41 mouse cellular contexts compared by ENCODE assay signal in the genomic region with DNA sequence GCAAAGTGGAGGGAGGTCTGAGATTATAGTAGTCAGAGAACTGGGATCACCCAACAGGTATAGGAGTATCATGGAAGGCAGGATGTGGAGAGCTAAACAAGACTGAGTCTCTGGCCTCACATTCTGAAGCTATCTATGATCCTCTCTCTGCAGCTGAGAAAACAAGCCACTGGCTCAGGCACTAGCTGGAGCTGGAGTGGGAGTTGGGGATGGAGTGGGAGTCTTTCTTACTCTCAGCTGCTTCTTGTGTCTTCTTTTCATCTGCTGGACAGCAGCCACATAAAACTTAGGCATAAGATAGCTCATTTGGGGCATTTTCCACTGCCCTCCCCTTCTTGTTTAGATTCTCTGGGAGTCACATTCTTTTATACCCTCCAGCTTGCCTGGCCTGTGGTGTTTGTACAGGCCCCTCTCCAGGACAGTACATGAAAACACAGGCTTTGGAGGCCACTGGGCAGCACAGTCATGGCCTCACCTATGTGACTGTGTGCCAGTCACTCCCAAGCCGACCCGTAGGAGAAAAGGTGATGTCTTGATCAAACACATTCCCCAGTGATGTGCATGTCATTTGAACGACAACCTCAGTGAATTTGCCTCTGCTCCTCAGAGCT. TPM values are rescaled to one million over a fixed set of nuclear protein-coding genes. Genes with fewer than 3 reads are reported as not detected.
DNase-seq lines count a peak whose midpoint lies in the region; ATAC-seq and TF ChIP-seq lines count a peak whose summit lies in the region.
"Had no signal": no experiment of that assay in that cellular context is flagged by ENCODE, and none has a peak within 500 bp of the region (broad histone marks: within the 10 kb centered on the region; RNA-seq: fewer than 3 reads in every experiment).

No protein-coding gene starts in this region.

- H3K4me1 ChIP-seq in embryonic facial prominence, embryonic 14.5 days (ENCODE audit: control insufficient read depth, insufficient read depth, low read length) = no peaks in the 10 kb centered on the region
- 0 out of 2 replicates have a peak, but pooled peaks cover 3% of the 10 kb centered on the region for H3K4me1 ChIP-seq in embryonic facial prominence, embryonic 10.5 days
- no peaks in the 10 kb centered on the region for H3K4me1 ChIP-seq in hindbrain, postnatal 0 days (ENCODE audit: insufficient read depth, low read length)
- no peaks in the 10 kb centered on the region for H3K4me1 ChIP-seq in hindbrain, embryonic 16.5 days (ENCODE audit: control insufficient read depth, insufficient read depth, low read depth, low read length)
- no peaks in the 10 kb centered on the region for H3K4me1 ChIP-seq in kidney, adult 2 months (ENCODE audit: control insufficient read depth, insufficient read depth, low read length)
- H3K4me1 ChIP-seq: embryonic facial prominence, embryonic 12.5 days; forebrain, embryonic 10.5 days; forebrain, embryonic 15.5 days; limb, embryonic 13.5 days; megakaryocyte, embryonic 14.5 days; midbrain, embryonic 13.5 days had no signal

- no peak overlapping the region for H3K27ac ChIP-seq in embryonic facial prominence, embryonic 14.5 days (replicated peaks; ENCODE audit: low read depth, low read length)
- no peak overlapping the region for H3K27ac ChIP-seq in embryonic facial prominence, embryonic 10.5 days (replicated peaks)
- no peak overlapping the region for H3K27ac ChIP-seq in hindbrain, postnatal 0 days
- H3K27ac ChIP-seq in hindbrain, embryonic 16.5 days (ENCODE audit: low read depth, low read length) = no peak overlapping the region
- H3K27ac ChIP-seq in kidney, adult 2 months (ENCODE audit: insufficient read depth, low read depth, low read length) = no peak overlapping the region
- H3K27ac ChIP-seq: embryonic facial prominence, embryonic 12.5 days; forebrain, embryonic 10.5 days; forebrain, embryonic 15.5 days; heart, adult 2 months; hindbrain, embryonic 14.5 days; left cerebral cortex, adult 2 months; limb, embryonic 13.5 days; midbrain, embryonic 13.5 days; stomach, postnatal 0 days had no signal

- no peaks in the 10 kb centered on the region for H3K36me3 ChIP-seq in embryonic facial prominence, embryonic 14.5 days (ENCODE audit: control insufficient read depth, insufficient read depth, low read length)
- H3K36me3 ChIP-seq in embryonic facial prominence, embryonic 10.5 days (replicated peaks) = no peaks in the 10 kb centered on the region
- no peaks in the 10 kb centered on the region for H3K36me3 ChIP-seq in hindbrain, postnatal 0 days (ENCODE audit: insufficient read depth, low read length)
- H3K36me3 ChIP-seq in hindbrain, embryonic 16.5 days (ENCODE audit: control insufficient read depth, insufficient read depth, low read length) = no peaks in the 10 kb centered on the region
- H3K36me3 ChIP-seq in kidney, adult 2 months (ENCODE audit: control insufficient read depth, insufficient read depth, low read length) = no peaks in the 10 kb centered on the region
- H3K36me3 ChIP-seq: embryonic facial prominence, embryonic 12.5 days; forebrain, embryonic 10.5 days; forebrain, embryonic 15.5 days; limb, embryonic 13.5 days; midbrain, embryonic 13.5 days had no signal

- peak; percentile 27 for DNase-seq in embryonic facial prominence, embryonic 14.5 days (ENCODE audit: low spot score)
- DNase-seq in embryonic facial prominence, embryonic 10.5 days (ENCODE audit: low spot score) = no peak
- DNase-seq in hindbrain, postnatal 0 days (ENCODE audit: low spot score) = peak; percentile 8
- DNase-seq in kidney, postnatal 4 days = peak; percentile 28 to 56
- DNase-seq in kidney, adult 2 months = no peak
- DNase-seq in right cerebral cortex, adult 2 months (ENCODE audit: low spot score in 2 of 2) = peak; percentile 34 to 35
- DNase-seq in right cerebral cortex, postnatal 10 days (ENCODE audit: low spot score in 2 of 2) = no peak
- DNase-seq: adrenal gland, adult 2 months; adrenal gland, postnatal 36 days; cerebellum, adult 8-10 months; cerebellum, postnatal 36 days; heart, adult 2 months; kidney, adult 18-20 months; lung, postnatal 4 days; right cerebral cortex, postnatal 4 days; thymus, adult 2 months; thymus, postnatal 4 days had no signal

- TF ChIP-seq POLR2A in kidney, adult 2 months (IDR thresholded peaks at IDR 0.05; ENCODE audit: low read depth, low read length) = no peak

- ATAC-seq in embryonic facial prominence, embryonic 14.5 days (ENCODE audit: low read depth) = no peak
- ATAC-seq in hindbrain, postnatal 0 days = no peak
- no peak for ATAC-seq in hindbrain, embryonic 16.5 days
- ATAC-seq: activated CD4-positive, CD25-positive, alpha-beta regulatory T cell, adult 4 months; forebrain, embryonic 15.5 days; lung, postnatal 0 days; midbrain, embryonic 13.5 days had no signal

- no peak overlapping the region for H3K4me2 ChIP-seq in embryonic facial prominence, embryonic 14.5 days (ENCODE audit: low read depth, low read length)
- no peak overlapping the region for H3K4me2 ChIP-seq in hindbrain, postnatal 0 days (ENCODE audit: low read depth, low read length)
- H3K4me2 ChIP-seq in hindbrain, embryonic 16.5 days (ENCODE audit: low read length) = no peak overlapping the region
- H3K4me2 ChIP-seq: embryonic facial prominence, embryonic 12.5 days; forebrain, embryonic 15.5 days; hindbrain, embryonic 14.5 days; limb, embryonic 13.5 days; liver, embryonic 11.5 days; midbrain, embryonic 13.5 days had no signal

- no peaks in the 10 kb centered on the region for H3K9me3 ChIP-seq in embryonic facial prominence, embryonic 14.5 days (ENCODE audit: control insufficient read depth, low read length)
- peaks cover under 1% of the 10 kb centered on the region for H3K9me3 ChIP-seq in embryonic facial prominence, embryonic 10.5 days
- no peaks in the 10 kb centered on the region for H3K9me3 ChIP-seq in hindbrain, postnatal 0 days (ENCODE audit: low read length)
- H3K9me3 ChIP-seq in hindbrain, embryonic 16.5 days (ENCODE audit: control insufficient read depth, low read length) = no peaks in the 10 kb centered on the region
- H3K9me3 ChIP-seq: embryonic facial prominence, embryonic 12.5 days; forebrain, embryonic 10.5 days; megakaryocyte, embryonic 14.5 days had no signal

- H3K4me3 ChIP-seq in embryonic facial prominence, embryonic 14.5 days (ENCODE audit: low read depth, low read length) = no peak overlapping the region
- H3K4me3 ChIP-seq in embryonic facial prominence, embryonic 10.5 days = no peak overlapping the region
- H3K4me3 ChIP-seq in hindbrain, postnatal 0 days (ENCODE audit: low read length) = no peak overlapping the region
- no peak overlapping the region for H3K4me3 ChIP-seq in hindbrain, embryonic 16.5 days (ENCODE audit: low read length)
- no peak overlapping the region for H3K4me3 ChIP-seq in kidney, adult 2 months (ENCODE audit: insufficient read depth, low read depth, low read length)
- H3K4me3 ChIP-seq: embryonic facial prominence, embryonic 12.5 days; forebrain, embryonic 10.5 days; forebrain, embryonic 15.5 days; heart, adult 2 months; left cerebral cortex, adult 2 months; limb, embryonic 13.5 days; megakaryocyte, embryonic 14.5 days; midbrain, embryonic 13.5 days had no signal

- WGBS in embryonic facial prominence, embryonic 14.5 days = 79% methylated on average over 3 of the region's 3 CpGs
- 82% methylated on average over 3 of the region's 3 CpGs for WGBS in embryonic facial prominence, embryonic 10.5 days
- 72% methylated on average over 3 of the region's 3 CpGs for WGBS in hindbrain, postnatal 0 days
- WGBS in hindbrain, embryonic 16.5 days = 87% methylated on average over 3 of the region's 3 CpGs
- 35% methylated on average over 3 of the region's 3 CpGs for WGBS in kidney, adult 2 months

- H3K27me3 ChIP-seq in embryonic facial prominence, embryonic 14.5 days (replicated peaks; ENCODE audit: control insufficient read depth, insufficient read depth, low read length) = no peaks in the 10 kb centered on the region
- H3K27me3 ChIP-seq in embryonic facial prominence, embryonic 10.5 days (replicated peaks; ENCODE audit: low read depth, poor library complexity, severe bottlenecking) = no peaks in the 10 kb centered on the region
- H3K27me3 ChIP-seq in hindbrain, postnatal 0 days (ENCODE audit: insufficient read depth, low read length) = no peaks in the 10 kb centered on the region
- H3K27me3 ChIP-seq in hindbrain, embryonic 16.5 days (replicated peaks; ENCODE audit: control insufficient read depth, insufficient read depth, low read length) = no peaks in the 10 kb centered on the region; the same call in 1 of the 2 replicates
- H3K27me3 ChIP-seq in kidney, adult 2 months (replicated peaks; ENCODE audit: control insufficient read depth, insufficient read depth, low read length) = no peaks in the 10 kb centered on the region
- H3K27me3 ChIP-seq: embryonic facial prominence, embryonic 12.5 days; forebrain, embryonic 15.5 days; limb, embryonic 13.5 days; midbrain, embryonic 13.5 days had no signal

- TF ChIP-seq CTCF in hindbrain, postnatal 0 days (IDR thresholded peaks at IDR 0.05; ENCODE audit: low read depth) = no peak
- TF ChIP-seq CTCF in kidney, adult 2 months (conservative IDR thresholded peaks at IDR 0.05; ENCODE audit: insufficient read depth, insufficient read length, low read depth, low read length) = no peak

- H3K9ac ChIP-seq in embryonic facial prominence, embryonic 14.5 days (ENCODE audit: low read depth, low read length) = no peak overlapping the region
- H3K9ac ChIP-seq in hindbrain, postnatal 0 days (replicated peaks; ENCODE audit: low read length) = no peak overlapping the region
- no peak overlapping the region for H3K9ac ChIP-seq in hindbrain, embryonic 16.5 days (ENCODE audit: low read depth, low read length)
- H3K9ac ChIP-seq: embryonic facial prominence, embryonic 12.5 days; forebrain, embryonic 15.5 days; hindbrain, embryonic 14.5 days; limb, embryonic 13.5 days; midbrain, embryonic 13.5 days had no signal

RNA-seq across cellular contexts. Expression of a gene that starts 9.3 kb away (rescaled TPM):
- polyA plus RNA-seq in embryonic facial prominence, embryonic 14.5 days (2014; fragmentation: Nextera tagmentation; extraction: Ambion mirVana) = 5.6 and 5.8 TPM in 2 replicates
- 0.79 and 1.1 TPM in 2 replicates for polyA plus RNA-seq in embryonic facial prominence, embryonic 10.5 days (2016; fragmentation: Nextera tagmentation; extraction: Ambion mirVana)
- total RNA-seq in hindbrain, postnatal 0 days (2014; rRNA removed) = 0.90 and 4.8 TPM in 2 replicates
- polyA plus RNA-seq in hindbrain, postnatal 0 days (2015; fragmentation: Nextera tagmentation; extraction: Ambion mirVana) = 0.64 and 0.83 TPM in 2 replicates
- 0.16 and 0.30 TPM in 2 replicates for polyA plus RNA-seq in hindbrain, embryonic 16.5 days (2015; fragmentation: Nextera tagmentation; extraction: Ambion mirVana)
- 30.3 and 44.7 TPM in 2 replicates for polyA plus RNA-seq in kidney, adult 2 months (2012; rRNA removed)
- total RNA-seq: adrenal gland, postnatal 36 days; CH12.LX; gastrocnemius, adult 8-10 months; heart, adult 2 months; hematopoietic stem cell, adult 5-6 weeks; monocyte, adult 5-6 weeks had no signal
- polyA plus RNA-seq: activated CD4-positive, CD25-positive, alpha-beta regulatory T cell, adult 4 months; C2C12; hindbrain, embryonic 14.5 days; midbrain, embryonic 13.5 days; neural tube, embryonic 14.5 days had no signal

RNA-seq across cellular contexts. Expression of a gene that starts 26.3 kb away (rescaled TPM):
- polyA plus RNA-seq in embryonic facial prominence, embryonic 14.5 days (2014; fragmentation: Nextera tagmentation; extraction: Ambion mirVana) = 6.1 and 8.2 TPM in 2 replicates
- polyA plus RNA-seq in embryonic facial prominence, embryonic 10.5 days (2016; fragmentation: Nextera tagmentation; extraction: Ambion mirVana) = 3.9 TPM in 2 replicates
- not detected in 2 replicates for total RNA-seq in hindbrain, postnatal 0 days (2014; rRNA removed)
- polyA plus RNA-seq in hindbrain, postnatal 0 days (2015; fragmentation: Nextera tagmentation; extraction: Ambion mirVana) = not detected in 2 replicates
- not detected in 2 replicates for polyA plus RNA-seq in hindbrain, embryonic 16.5 days (2015; fragmentation: Nextera tagmentation; extraction: Ambion mirVana)
- 166 and 182 TPM in 2 replicates for polyA plus RNA-seq in kidney, adult 2 months (2012; rRNA removed)
- total RNA-seq: adrenal gland, adult 2 months; adrenal gland, postnatal 36 days; CH12.LX; gastrocnemius, adult 8-10 months; gastrocnemius, postnatal 4 days; heart, adult 2 months; hematopoietic stem cell, adult 5-6 weeks; layer of hippocampus, adult 18-20 months; layer of hippocampus, postnatal 10 days; left cerebral cortex, adult 2 months; left cerebral cortex, postnatal 36 days; monocyte, adult 5-6 weeks had no signal
- polyA plus RNA-seq: activated CD4-positive, CD25-positive, alpha-beta regulatory T cell, adult 4 months; adrenal gland, adult 2 months; C2C12; forebrain, embryonic 15.5 days; heart, postnatal 0 days; hindbrain, embryonic 14.5 days; neural tube, embryonic 14.5 days had no signal

Comparison
In these comparisons a context has a peak if more than half of its experiments do, and no peak if none do; other contexts are left out.
1. DNase-seq: peak in embryonic facial prominence, embryonic 14.5 days (single experiment), hindbrain, postnatal 0 days (single experiment), kidney, postnatal 4 days (2 of 2) and right cerebral cortex, adult 2 months (2 of 2); none in embryonic facial prominence, embryonic 10.5 days (single experiment), kidney, adult 2 months (single experiment) and right cerebral cortex, postnatal 10 days (0 of 2).
2. RNA of a gene that starts 26.3 kb away (polyA plus RNA-seq): 166 to 182 TPM in kidney, adult 2 months; 6.1 to 8.2 TPM in embryonic facial prominence, embryonic 14.5 days, 3.9 TPM in embryonic facial prominence, embryonic 10.5 days, not detected in hindbrain, postnatal 0 days and not detected in hindbrain, embryonic 16.5 days; every median in the first group is over 10 times any median in the second.